Comparison of ENCODE assay signal across 16 mouse cellular contexts in the genomic region with DNA sequence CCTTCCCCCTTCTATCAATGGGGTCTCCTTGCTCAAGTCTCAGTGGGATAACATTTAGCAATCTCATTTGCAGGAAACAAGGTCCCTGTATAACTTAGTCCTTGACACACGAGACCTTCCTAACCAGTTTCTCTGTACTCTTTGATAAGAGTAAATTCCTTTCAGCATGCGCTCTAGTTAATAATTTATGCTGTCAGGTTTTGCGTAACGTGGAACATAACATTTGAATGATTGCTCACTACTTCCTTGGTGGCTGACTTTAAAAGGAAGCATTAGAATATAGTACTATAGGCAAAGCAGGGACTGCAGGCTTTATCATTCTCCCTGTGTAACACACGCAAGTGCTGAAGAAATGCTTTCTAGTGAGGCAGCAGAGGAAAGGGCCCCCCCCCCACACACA.
DNase-seq lines count a peak whose midpoint lies in the region; ATAC-seq and TF ChIP-seq lines count a peak whose summit lies in the region.
"Had no signal": no experiment of that assay in that cellular context is flagged by ENCODE, and none has a peak within 500 bp of the region (broad histone marks: within the 10 kb centered on the region; RNA-seq: fewer than 3 reads in every experiment).

No protein-coding gene starts in this region.

- H3K4me1 ChIP-seq in heart, embryonic 15.5 days (replicated peaks) = peaks cover 62% of the 10 kb centered on the region
- H3K4me1 ChIP-seq in liver, embryonic 14.5 days (replicated peaks; ENCODE audit: control insufficient read depth in 2 of 2, insufficient read depth in 2 of 2, low read length in 1 of 2) = peaks cover 0 to 9% of the 10 kb centered on the region in 2 experiments; a peak in 1 of 4 replicates
- peaks cover 2% of the 10 kb centered on the region; the same call in 1 of the 2 replicates for H3K4me1 ChIP-seq in liver, embryonic 11.5 days (replicated peaks; ENCODE audit: control insufficient read depth, insufficient read depth, low read length)
- peaks cover 16% of the 10 kb centered on the region for H3K4me1 ChIP-seq in intestine, embryonic 16.5 days (ENCODE audit: control insufficient read depth, insufficient read depth, low read length)
- peaks cover 6% of the 10 kb centered on the region for H3K4me1 ChIP-seq in stomach, embryonic 16.5 days (ENCODE audit: control insufficient read depth, insufficient read depth, low read length)
- H3K4me1 ChIP-seq: hindbrain, embryonic 13.5 days; limb, embryonic 12.5 days; neural tube, embryonic 12.5 days had no signal

- H3K27ac ChIP-seq in heart, embryonic 15.5 days = peak overlapping the region; percentile 55
- H3K27ac ChIP-seq in liver, embryonic 14.5 days = no peak overlapping the region
- H3K27ac ChIP-seq in liver, embryonic 11.5 days (ENCODE audit: low read depth, low read length) = no peak overlapping the region
- peak overlapping the region; percentile 80 for H3K27ac ChIP-seq in intestine, embryonic 16.5 days (ENCODE audit: low read length)
- peak overlapping the region; percentile 56 for H3K27ac ChIP-seq in stomach, embryonic 16.5 days (ENCODE audit: low read length)
- H3K27ac ChIP-seq: hindbrain, embryonic 13.5 days; left cerebral cortex, adult 2 months; limb, embryonic 12.5 days; neural tube, embryonic 12.5 days had no signal

- WGBS in heart, embryonic 15.5 days = 38% methylated on average over 5 of the region's 5 CpGs
- WGBS in liver, embryonic 14.5 days (ENCODE audit: insufficient replicate concordance) = 53% methylated on average over 5 of the region's 5 CpGs
- WGBS in liver, embryonic 11.5 days = 53% methylated on average over 5 of the region's 5 CpGs
- WGBS in intestine, embryonic 16.5 days = 41% methylated on average over 5 of the region's 5 CpGs
- WGBS in stomach, embryonic 16.5 days = 33% methylated on average over 5 of the region's 5 CpGs

- no peak for DNase-seq in heart, postnatal 4 days
- peak in 2 of 3 experiments; percentile 13 to 14 for DNase-seq in liver, embryonic 14.5 days (ENCODE audit: low read depth in 3 of 3, low spot score in 3 of 3)
- no peak for DNase-seq in liver, embryonic 11.5 days (ENCODE audit: low spot score)
- DNase-seq in neural tube, embryonic 10.5 days (ENCODE audit: extremely low spot score, low spot score) = no peak
- DNase-seq: cerebellum, postnatal 25 days; gastrocnemius, postnatal 14 days; kidney, adult 18-20 months; right cerebral cortex, postnatal 25 days had no signal

- no peak overlapping the region for H3K9ac ChIP-seq in heart, embryonic 15.5 days
- H3K9ac ChIP-seq in liver, embryonic 14.5 days (replicated peaks) = no peak overlapping the region
- H3K9ac ChIP-seq in liver, embryonic 11.5 days (ENCODE audit: low read depth, low read length) = no peak overlapping the region
- H3K9ac ChIP-seq in intestine, embryonic 16.5 days (ENCODE audit: low read depth, low read length) = no peak overlapping the region
- no peak overlapping the region for H3K9ac ChIP-seq in stomach, embryonic 16.5 days (ENCODE audit: low read length)
- H3K9ac ChIP-seq: hindbrain, embryonic 13.5 days; limb, embryonic 12.5 days; neural tube, embryonic 12.5 days had no signal

- no peaks in the 10 kb centered on the region for H3K27me3 ChIP-seq in heart, embryonic 15.5 days
- no peaks in the 10 kb centered on the region for H3K27me3 ChIP-seq in liver, embryonic 14.5 days (ENCODE audit: control insufficient read depth, insufficient read depth, low read length)
- no peaks in the 10 kb centered on the region for H3K27me3 ChIP-seq in liver, embryonic 11.5 days (replicated peaks; ENCODE audit: control insufficient read depth, insufficient read depth, low read length)
- H3K27me3 ChIP-seq in intestine, embryonic 16.5 days (replicated peaks; ENCODE audit: control insufficient read depth, insufficient read depth, low read length) = no peaks in the 10 kb centered on the region
- no peaks in the 10 kb centered on the region for H3K27me3 ChIP-seq in stomach, embryonic 16.5 days (ENCODE audit: control insufficient read depth, insufficient read depth, low read length)
- H3K27me3 ChIP-seq: hindbrain, embryonic 13.5 days; limb, embryonic 12.5 days; neural tube, embryonic 12.5 days; Patski had no signal

- no peak overlapping the region for H3K4me2 ChIP-seq in heart, embryonic 15.5 days
- H3K4me2 ChIP-seq in liver, embryonic 14.5 days (ENCODE audit: low read depth) = no peak overlapping the region
- no peak overlapping the region for H3K4me2 ChIP-seq in liver, embryonic 11.5 days
- 0 out of 2 replicates have a peak overlapping the region, but pooled peaks have one; percentile 12 for H3K4me2 ChIP-seq in intestine, embryonic 16.5 days (ENCODE audit: low read depth, low read length)
- H3K4me2 ChIP-seq in stomach, embryonic 16.5 days (ENCODE audit: low read depth, low read length) = peak overlapping the region; percentile 22; the same call in 1 of the 2 replicates
- H3K4me2 ChIP-seq: hindbrain, embryonic 13.5 days; limb, embryonic 12.5 days; neural tube, embryonic 12.5 days had no signal

- no peak for TF ChIP-seq EP300 in liver, embryonic 14.5 days (IDR thresholded peaks at IDR 0.05; ENCODE audit: low read depth)

- H3K36me3 ChIP-seq in heart, embryonic 15.5 days = no peaks in the 10 kb centered on the region
- no peaks in the 10 kb centered on the region for H3K36me3 ChIP-seq in liver, embryonic 14.5 days (replicated peaks; ENCODE audit: control insufficient read depth, insufficient read depth, low read depth)
- no peaks in the 10 kb centered on the region for H3K36me3 ChIP-seq in liver, embryonic 11.5 days (ENCODE audit: control insufficient read depth, insufficient read depth, low read length)
- H3K36me3 ChIP-seq in intestine, embryonic 16.5 days (ENCODE audit: control insufficient read depth, insufficient read depth, low read length) = no peaks in the 10 kb centered on the region
- H3K36me3 ChIP-seq in stomach, embryonic 16.5 days (ENCODE audit: control insufficient read depth, insufficient read depth, low read length) = no peaks in the 10 kb centered on the region
- H3K36me3 ChIP-seq: hindbrain, embryonic 13.5 days; limb, embryonic 12.5 days; neural tube, embryonic 12.5 days had no signal

- H3K9me3 ChIP-seq in heart, embryonic 15.5 days (replicated peaks) = no peaks in the 10 kb centered on the region
- H3K9me3 ChIP-seq in liver, embryonic 14.5 days (ENCODE audit: control insufficient read depth, low read length) = no peaks in the 10 kb centered on the region
- no peaks in the 10 kb centered on the region for H3K9me3 ChIP-seq in liver, embryonic 11.5 days (ENCODE audit: control insufficient read depth, low read length)
- no peaks in the 10 kb centered on the region for H3K9me3 ChIP-seq in intestine, embryonic 16.5 days (ENCODE audit: control insufficient read depth, low read length)
- no peaks in the 10 kb centered on the region for H3K9me3 ChIP-seq in stomach, embryonic 16.5 days (replicated peaks; ENCODE audit: control insufficient read depth, low read length)
- H3K9me3 ChIP-seq: hindbrain, embryonic 13.5 days; limb, embryonic 12.5 days; neural tube, embryonic 12.5 days had no signal

- TF ChIP-seq CTCF in liver, embryonic 14.5 days (IDR thresholded peaks at IDR 0.05; ENCODE audit: low read depth) = no peak

- no peak overlapping the region for H3K4me3 ChIP-seq in heart, embryonic 15.5 days
- no peak overlapping the region for H3K4me3 ChIP-seq in liver, embryonic 14.5 days (ENCODE audit: insufficient read depth in 1 of 2, low read depth in 2 of 2, low read length in 2 of 2)
- H3K4me3 ChIP-seq in liver, embryonic 11.5 days (ENCODE audit: low read depth, low read length) = no peak overlapping the region
- H3K4me3 ChIP-seq in intestine, embryonic 16.5 days (ENCODE audit: low read length) = no peak overlapping the region
- no peak overlapping the region for H3K4me3 ChIP-seq in stomach, embryonic 16.5 days (replicated peaks; ENCODE audit: low read length)
- H3K4me3 ChIP-seq: hindbrain, embryonic 13.5 days; left cerebral cortex, adult 2 months; limb, embryonic 12.5 days; neural tube, embryonic 12.5 days had no signal

- ATAC-seq in heart, embryonic 15.5 days (replicated peaks; ENCODE audit: insufficient number of reproducible peaks, insufficient read depth, low FRiP score, low read depth) = no peak
- ATAC-seq in liver, embryonic 14.5 days (ENCODE audit: insufficient read depth) = no peak
- no peak for ATAC-seq in liver, embryonic 11.5 days (replicated peaks; ENCODE audit: low FRiP score)
- peak; percentile 89 for ATAC-seq in intestine, embryonic 16.5 days
- peak; percentile 73 for ATAC-seq in stomach, embryonic 16.5 days (ENCODE audit: insufficient read depth, low FRiP score)
- ATAC-seq: Patski had no signal

Comparison
In these comparisons a context has a peak if more than half of its experiments do, and no peak if none do; other contexts are left out.
1. DNase-seq: peak in liver, embryonic 14.5 days (2 of 3); none in heart, postnatal 4 days (single experiment), liver, embryonic 11.5 days (single experiment) and neural tube, embryonic 10.5 days (single experiment).
2. ATAC-seq: peak in intestine, embryonic 16.5 days (single experiment) and stomach, embryonic 16.5 days (single experiment); none in heart, embryonic 15.5 days (single experiment), liver, embryonic 14.5 days (single experiment) and liver, embryonic 11.5 days (single experiment).
3. H3K27ac ChIP-seq: peak in heart, embryonic 15.5 days (single experiment), intestine, embryonic 16.5 days (single experiment) and stomach, embryonic 16.5 days (single experiment); none in liver, embryonic 14.5 days (single experiment) and liver, embryonic 11.5 days (single experiment).
4. H3K4me2 ChIP-seq: peak in intestine, embryonic 16.5 days (single experiment) and stomach, embryonic 16.5 days (single experiment); none in heart, embryonic 15.5 days (single experiment), liver, embryonic 14.5 days (single experiment) and liver, embryonic 11.5 days (single experiment).